Mouse (Mus musculus) urinary bladder, postnatal 4 days (tissue): ENCODE data around the gene Cplx1.
A peak's percentile ranks its signal among the peaks of the same experiment; 100 is the strongest.
"Not testable (repeated sequence)": the region's sequence is repeated elsewhere in the genome, so short reads cannot be mapped to it uniquely, and the experiment has no call there.

Experiments used
- DNase-seq, 2 experiments: peaks; one replicate each; pipeline ENCODE4 v3.0.0; 2021 to 2022; ENCODE audit warnings: low spot score in 2 of 2

Cplx1 gene

DNA sequence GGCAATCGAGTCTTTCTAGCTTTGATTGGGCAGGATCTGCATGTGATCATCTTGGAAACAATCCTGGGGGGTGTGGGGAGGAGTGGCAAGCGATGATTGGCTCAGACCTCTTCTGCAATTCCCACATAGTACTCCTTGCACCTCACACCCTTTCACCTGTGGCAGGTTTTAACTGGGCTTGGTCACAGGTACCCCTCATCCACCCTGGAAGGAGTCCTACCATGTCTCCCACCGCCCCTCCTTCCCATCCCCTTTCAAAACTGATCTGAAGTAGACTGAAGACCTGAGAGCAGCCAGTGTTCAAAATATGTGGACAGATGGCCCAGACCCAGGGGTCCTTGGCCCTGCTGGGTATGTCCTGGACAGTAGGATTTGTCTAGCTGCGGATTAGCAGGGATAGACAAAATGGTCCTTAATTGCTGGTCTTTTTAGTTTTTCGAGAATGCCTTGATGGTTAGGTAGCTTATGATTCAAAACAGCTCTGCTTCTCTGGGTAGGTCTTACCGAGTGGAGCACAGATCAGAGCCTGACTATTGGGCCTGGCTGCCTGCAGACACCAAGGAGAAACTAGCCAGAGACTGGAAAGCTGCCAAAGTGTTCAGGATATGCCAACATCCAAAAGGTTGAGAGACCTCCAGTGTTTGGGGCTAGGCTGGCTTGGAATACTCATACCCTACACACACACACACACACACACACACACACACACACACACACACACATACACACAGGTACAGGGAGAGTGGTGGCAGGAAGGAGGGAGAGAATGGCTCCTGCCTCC, 34.1 kb downstream of the Cplx1 start:
- DNase-seq: no peak

GRCm38 (mm10) chr5:108502286-108502685, 47.5 kb downstream of the Cplx1 start:
- DNase-seq: peak in 1 of 2 experiments; percentile 10

DNA sequence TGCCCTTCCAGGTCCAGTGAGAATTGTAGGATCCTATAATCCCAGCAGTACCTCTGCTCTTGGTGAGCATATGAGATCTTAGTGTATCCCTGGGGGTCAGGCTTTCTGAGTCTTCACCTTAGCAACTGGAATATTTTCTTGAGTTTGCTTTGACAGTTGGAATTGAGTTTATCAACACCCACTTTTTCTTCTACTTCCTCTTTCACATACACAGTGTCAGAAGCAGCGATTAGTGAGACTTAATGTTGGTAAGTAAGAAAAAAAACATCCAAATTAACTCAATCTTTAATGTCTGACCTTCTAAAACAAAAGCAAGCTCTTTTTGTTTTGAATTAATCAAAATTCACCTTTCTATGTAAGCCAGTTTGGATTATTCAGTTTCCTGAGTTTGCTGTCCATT, 48.3 kb downstream of the Cplx1 start:
- DNase-seq: peak in 1 of 2 experiments; percentile 5

- DNase-seq: not testable (repeated sequence)
These were observed 63.7 kb downstream of the Cplx1 start for GRCm38 (mm10) chr5:108486148-108486547.

DNA sequence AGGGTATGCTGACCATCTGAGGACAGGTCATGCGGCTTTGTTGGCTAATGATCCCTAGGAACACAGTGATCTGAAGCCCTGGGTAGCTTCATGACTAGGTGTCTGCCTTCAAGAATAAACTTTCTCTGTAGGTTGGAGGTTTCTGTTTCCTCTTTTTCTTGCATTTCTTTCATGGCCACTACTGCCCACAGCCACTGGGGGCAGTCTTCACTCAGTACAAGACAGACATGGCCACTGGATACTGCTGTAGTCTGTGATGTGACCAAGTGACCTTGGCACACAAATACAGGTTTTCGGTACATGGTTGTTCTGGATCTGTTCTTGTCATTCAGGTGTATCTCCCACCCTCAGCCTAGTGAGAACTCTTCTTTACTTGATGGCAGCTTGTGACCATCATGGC, 64.6 kb downstream of the Cplx1 start:
- no peak for DNase-seq

DNA sequence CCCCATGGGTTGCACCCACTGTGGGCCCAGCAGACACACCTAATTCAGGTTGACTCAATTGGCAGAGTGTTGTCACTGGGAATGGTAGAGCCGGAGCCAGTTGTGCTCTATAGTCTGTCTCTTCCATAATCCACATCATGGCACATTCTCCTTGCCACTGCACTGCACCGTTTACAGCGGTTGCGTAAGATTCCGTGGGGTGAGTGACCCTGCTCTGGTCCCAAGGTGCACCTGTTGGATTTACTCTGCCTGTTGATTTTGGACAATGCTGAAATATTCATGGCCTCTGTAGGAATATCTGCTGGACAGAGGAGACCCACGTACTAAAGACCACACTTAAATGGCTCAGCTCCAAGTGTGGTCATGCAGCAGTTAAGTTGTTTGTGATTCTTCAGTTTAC, 66.8 kb downstream of the Cplx1 start:
- no peak for DNase-seq

DNA sequence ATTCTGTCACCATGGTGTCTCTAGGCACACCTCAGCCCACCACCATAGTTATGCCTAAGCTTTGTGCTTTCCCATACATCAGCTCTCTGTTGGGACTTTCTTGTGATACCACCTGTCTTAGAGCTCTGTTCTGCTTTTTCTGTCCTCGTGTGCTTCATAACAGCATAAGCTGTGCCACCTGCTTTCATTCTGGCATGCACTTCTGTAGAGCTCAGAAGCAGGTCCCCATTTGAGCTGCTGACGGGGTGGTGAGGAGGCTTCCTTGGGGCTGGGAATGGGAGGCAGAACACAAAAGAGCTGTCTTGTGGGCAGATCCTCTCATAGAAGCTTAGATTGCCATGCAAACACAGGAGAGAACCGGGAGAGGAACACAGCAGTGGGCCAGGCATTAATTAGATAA, 73.8 kb downstream of the Cplx1 start:
- no peak for DNase-seq

- DNase-seq: no peak
These were observed 76.1 kb downstream of the Cplx1 start for GRCm38 (mm10) chr5:108473737-108474136.

- DNase-seq: no peak
These were observed 80.2 kb downstream of the Cplx1 start for GRCm38 (mm10) chr5:108469617-108470016.
